In genomic region chr9:48836566-48836930, GRCm38 (mm10) we compare ENCODE assay signal across 9 mouse cellular contexts. TPM values are rescaled to one million over a fixed set of nuclear protein-coding genes. Genes with fewer than 3 reads are reported as not detected.
A peak's percentile ranks its signal among the peaks of the same experiment; 100 is the strongest.
DNase-seq lines count a peak whose midpoint lies in the region; ATAC-seq and TF ChIP-seq lines count a peak whose summit lies in the region.
"Had no signal": no experiment of that assay in that cellular context is flagged by ENCODE, and none has a peak within 500 bp of the region (broad histone marks: within the 10 kb centered on the region; RNA-seq: fewer than 3 reads in every experiment).

No protein-coding gene starts in this region.

- no peak for ATAC-seq in heart, embryonic 12.5 days (ENCODE audit: insufficient number of reproducible peaks, low FRiP score)
- ATAC-seq in forebrain, embryonic 15.5 days (replicated peaks), result no peak; the same call in 1 of the 2 replicates
- ATAC-seq in liver, embryonic 14.5 days (ENCODE audit: insufficient read depth), result no peak
- no peak for ATAC-seq in inflammation-experienced regulatory T-cells, adult 6 months
- ATAC-seq: CD4-positive, CD25-positive, alpha-beta regulatory T cell, adult 4 months had no signal

- TF ChIP-seq POLR2A in ES-Bruce4 (IDR thresholded peaks at IDR 0.05; ENCODE audit: insufficient read depth, low read length), result no peak

- peak overlapping the region; percentile 64 for H3K4me3 ChIP-seq in heart, embryonic 12.5 days
- peak overlapping the region; percentile 53 for H3K4me3 ChIP-seq in ES-Bruce4 (ENCODE audit: low read depth, low read length)
- H3K4me3 ChIP-seq in forebrain, embryonic 15.5 days, result peak overlapping the region; percentile 71
- H3K4me3 ChIP-seq in liver, embryonic 14.5 days (ENCODE audit: insufficient read depth in 1 of 2, low read depth in 2 of 2, low read length in 2 of 2), result peak overlapping the region in 1 of 2 experiments; percentile 55; a peak in 3 of 4 replicates

- H3K9me3 ChIP-seq in heart, embryonic 12.5 days (replicated peaks), result no peaks in the 10 kb centered on the region
- no peaks in the 10 kb centered on the region; the same call in 1 of the 2 replicates for H3K9me3 ChIP-seq in ES-Bruce4 (replicated peaks; ENCODE audit: control insufficient read depth, insufficient read depth, low read length, poor library complexity, severe bottlenecking)
- no peaks in the 10 kb centered on the region for H3K9me3 ChIP-seq in forebrain, embryonic 15.5 days
- no peaks in the 10 kb centered on the region for H3K9me3 ChIP-seq in liver, embryonic 14.5 days (ENCODE audit: control insufficient read depth, low read length)

- H3K4me2 ChIP-seq in heart, embryonic 12.5 days, result peak overlapping the region; percentile 98
- H3K4me2 ChIP-seq in forebrain, embryonic 15.5 days (replicated peaks), result peak overlapping the region; percentile 100
- peak overlapping the region; percentile 71 for H3K4me2 ChIP-seq in liver, embryonic 14.5 days (ENCODE audit: low read depth)

- TF ChIP-seq CTCF in ES-Bruce4 (IDR thresholded peaks at IDR 0.05; ENCODE audit: low read depth, low read length), result no peak
- no peak for TF ChIP-seq CTCF in liver, embryonic 14.5 days (IDR thresholded peaks at IDR 0.05; ENCODE audit: low read depth)

- WGBS in heart, embryonic 12.5 days, result 1% methylated on average over 12 of the region's 12 CpGs
- WGBS in forebrain, embryonic 15.5 days, result under 1% methylated on average over 12 of the region's 12 CpGs
- WGBS in liver, embryonic 14.5 days (ENCODE audit: insufficient replicate concordance), result 3% methylated on average over 12 of the region's 12 CpGs

- H3K27me3 ChIP-seq in heart, embryonic 12.5 days (replicated peaks), result peaks cover 71% of the 10 kb centered on the region
- peaks cover 27% of the 10 kb centered on the region for H3K27me3 ChIP-seq in ES-Bruce4 (ENCODE audit: control insufficient read depth, insufficient read depth, low read length, poor library complexity, severe bottlenecking)
- H3K27me3 ChIP-seq in forebrain, embryonic 15.5 days, result peaks cover 44% of the 10 kb centered on the region
- H3K27me3 ChIP-seq in liver, embryonic 14.5 days (ENCODE audit: control insufficient read depth, insufficient read depth, low read length), result peaks cover 60% of the 10 kb centered on the region

- peaks cover 23% of the 10 kb centered on the region for H3K4me1 ChIP-seq in heart, embryonic 12.5 days (replicated peaks)
- H3K4me1 ChIP-seq in ES-Bruce4 (ENCODE audit: control insufficient read depth, insufficient read depth, low read length), result no peaks in the 10 kb centered on the region
- peaks cover 32% of the 10 kb centered on the region for H3K4me1 ChIP-seq in forebrain, embryonic 15.5 days
- H3K4me1 ChIP-seq in liver, embryonic 14.5 days (replicated peaks; ENCODE audit: control insufficient read depth in 2 of 2, insufficient read depth in 2 of 2, low read length in 1 of 2), result no peaks in the 10 kb centered on the region

- H3K36me3 ChIP-seq in heart, embryonic 12.5 days, result no peaks in the 10 kb centered on the region
- H3K36me3 ChIP-seq in ES-Bruce4 (ENCODE audit: control insufficient read depth, insufficient read depth, low read length, poor library complexity, severe bottlenecking), result no peaks in the 10 kb centered on the region
- H3K36me3 ChIP-seq in forebrain, embryonic 15.5 days, result no peaks in the 10 kb centered on the region
- H3K36me3 ChIP-seq in liver, embryonic 14.5 days (replicated peaks; ENCODE audit: control insufficient read depth, insufficient read depth, low read depth), result no peaks in the 10 kb centered on the region

- peak overlapping the region; percentile 50 for H3K9ac ChIP-seq in heart, embryonic 12.5 days
- H3K9ac ChIP-seq in ES-Bruce4 (ENCODE audit: low read depth, poor library complexity, severe bottlenecking), result 0 out of 2 replicates have a peak overlapping the region, but pooled peaks have one; percentile 10
- H3K9ac ChIP-seq in forebrain, embryonic 15.5 days (replicated peaks), result peak overlapping the region; percentile 62
- no peak overlapping the region for H3K9ac ChIP-seq in liver, embryonic 14.5 days (replicated peaks)

- no peak overlapping the region for H3K27ac ChIP-seq in heart, embryonic 12.5 days (ENCODE audit: poor library complexity, severe bottlenecking)
- H3K27ac ChIP-seq in ES-Bruce4 (ENCODE audit: insufficient read depth, low read length), result no peak overlapping the region
- H3K27ac ChIP-seq in forebrain, embryonic 15.5 days (replicated peaks), result no peak overlapping the region; the same call in 1 of the 2 replicates
- no peak overlapping the region for H3K27ac ChIP-seq in liver, embryonic 14.5 days

- no peak for TF ChIP-seq EP300 in ES-Bruce4 (IDR thresholded peaks at IDR 0.05; ENCODE audit: insufficient read depth, low read depth, low read length)
- TF ChIP-seq EP300 in liver, embryonic 14.5 days (IDR thresholded peaks at IDR 0.05; ENCODE audit: low read depth), result no peak

- no peak for DNase-seq in heart, adult 11 months
- no peak for DNase-seq in liver, embryonic 14.5 days (ENCODE audit: low read depth in 3 of 3, low spot score in 3 of 3)
- no peak for DNase-seq in cerebellum, adult 11 months
- DNase-seq in gastrocnemius, postnatal 4 days (ENCODE audit: low spot score in 2 of 2), result no peak

RNA-seq across cellular contexts. Expression of gene Zbtb16, which starts 0.5 kb away (rescaled TPM):
- 0.85 and 1.00 TPM in 2 replicates for polyA plus RNA-seq in heart, embryonic 12.5 days (2016; fragmentation: Nextera tagmentation; extraction: Ambion mirVana)
- polyA plus RNA-seq in ES-Bruce4 (2011; ENCODE audit: insufficient read depth, insufficient read length, low read depth, missing spikeins), result 0.49 TPM in 1 of 2 replicates, not detected in the other
- 5.2 and 5.7 TPM in 2 replicates for polyA plus RNA-seq in forebrain, embryonic 15.5 days (2015; fragmentation: Nextera tagmentation; extraction: Ambion mirVana)
- polyA plus RNA-seq in liver, embryonic 14.5 days (2012; rRNA removed), result 0.24 and 0.26 TPM in 2 replicates
- polyA plus RNA-seq in liver, embryonic 14.5 days (2014; fragmentation: Nextera tagmentation; extraction: Ambion mirVana), result 0.24 and 0.30 TPM in 2 replicates
- not detected for polyA plus RNA-seq in inflammation-experienced regulatory T-cells, adult 6 months (2017; shearing (Covaris generic))
- total RNA-seq in gastrocnemius, postnatal 4 days (2021), result 10 to 100 TPM; 13.7 to 16.4 TPM
- polyA plus RNA-seq: CD4-positive, CD25-positive, alpha-beta regulatory T cell, adult 4 months had no signal
